Mouse (Mus musculus): ENCODE measurements at regions not wholly inside any gene's neighbourhood (a gene's known extent, or its start where the extent isn't known, plus 50 kb on each side); places are given as distances from the start of the nearest gene placed in this dataset.
A peak's percentile ranks its signal among the peaks of the same experiment; 100 is the strongest.

- intact Hi-C loops (cut with DNase I) = loop anchor here (10.0 kb wide), 1 partner anchor 163 kb away; the partner anchor contains the start of gene Zfp703
- DNase-seq (ENCODE audit: low spot score in 2 of 2) = no peak
Measured at GRCm38 (mm10) chr8:26811533-26812236, 165.4 kb upstream of the Zfp703 start.

- intact Hi-C loops (cut with DNase I) = loop anchor here (10.0 kb wide), 1 partner anchor 161 kb away; the partner anchor contains the start of gene Zfp703
- no peak for DNase-seq (ENCODE audit: low spot score in 2 of 2)
Measured at GRCm38 (mm10) chr8:26813198-26813815, 163.8 kb upstream of the Zfp703 start.

GRCm38 (mm10) chr8:26815020-26815584, 162.0 kb upstream of the Zfp703 start:
- intact Hi-C loops (cut with DNase I) = loop anchor here (10.0 kb wide), 1 partner anchor 160 kb away; the partner anchor contains the start of gene Zfp703
- no peak for DNase-seq (ENCODE audit: low spot score in 2 of 2)

GRCm38 (mm10) chr8:26816977-26817376, 160.1 kb upstream of the Zfp703 start:
- intact Hi-C loops (cut with DNase I) = loop anchor here (10.0 kb wide), 1 partner anchor 158 kb away; the partner anchor contains the start of gene Zfp703
- DNase-seq (ENCODE audit: low spot score in 2 of 2) = peak; percentile 39 to 61

- DNase-seq (ENCODE audit: low spot score in 2 of 2) = no peak
- intact Hi-C loops (cut with DNase I) = no loop called here
Measured at GRCm38 (mm10) chr8:26824189-26824941, 152.8 kb upstream of the Zfp703 start.

GRCm38 (mm10) chr8:26828311-26828909, 148.7 kb upstream of the Zfp703 start:
- no peak for DNase-seq (ENCODE audit: low spot score in 2 of 2)
- intact Hi-C loops (cut with DNase I) = no loop called here

- intact Hi-C loops (cut with DNase I) = no loop called here
- DNase-seq (ENCODE audit: low spot score in 2 of 2) = no peak
Measured at GRCm38 (mm10) chr8:26829313-26829712, 147.8 kb upstream of the Zfp703 start.

GRCm38 (mm10) chr8:26831148-26831547, 146.0 kb upstream of the Zfp703 start:
- intact Hi-C loops (cut with DNase I) = no loop called here
- DNase-seq (ENCODE audit: low spot score in 2 of 2) = no peak

GRCm38 (mm10) chr8:26831790-26832189, 145.3 kb upstream of the Zfp703 start:
- intact Hi-C loops (cut with DNase I) = no loop called here

GRCm38 (mm10) chr8:26832546-26832945, 144.6 kb upstream of the Zfp703 start:
- no peak for DNase-seq (ENCODE audit: low spot score in 2 of 2)
- intact Hi-C loops (cut with DNase I) = no loop called here

More at GRCm38 (mm10) chr8:26831790-26832189, 145.3 kb upstream of the Zfp703 start:
- no peak for DNase-seq (ENCODE audit: low spot score in 2 of 2)

- DNase-seq (ENCODE audit: low spot score in 2 of 2) = no peak
- intact Hi-C loops (cut with DNase I) = no loop called here
Measured at GRCm38 (mm10) chr8:26833297-26833696, 143.8 kb upstream of the Zfp703 start.

GRCm38 (mm10) chr8:26833784-26834183, 143.3 kb upstream of the Zfp703 start:
- no peak for DNase-seq (ENCODE audit: low spot score in 2 of 2)
- intact Hi-C loops (cut with DNase I) = no loop called here

GRCm38 (mm10) chr8:26834604-26835003, 142.5 kb upstream of the Zfp703 start:
- no peak for DNase-seq (ENCODE audit: low spot score in 2 of 2)
- intact Hi-C loops (cut with DNase I) = no loop called here

GRCm38 (mm10) chr8:26835076-26835475, 142.0 kb upstream of the Zfp703 start:
- intact Hi-C loops (cut with DNase I) = no loop called here
- DNase-seq (ENCODE audit: low spot score in 2 of 2) = no peak

GRCm38 (mm10) chr8:26835616-26836015, 141.5 kb upstream of the Zfp703 start:
- intact Hi-C loops (cut with DNase I) = no loop called here
- no peak for DNase-seq (ENCODE audit: low spot score in 2 of 2)

- intact Hi-C loops (cut with DNase I) = no loop called here
- no peak for DNase-seq (ENCODE audit: low spot score in 2 of 2)
Measured at GRCm38 (mm10) chr8:26836552-26836951, 140.6 kb upstream of the Zfp703 start.

GRCm38 (mm10) chr8:26840286-26840685, 136.8 kb upstream of the Zfp703 start:
- no peak for DNase-seq (ENCODE audit: low spot score in 2 of 2)
- intact Hi-C loops (cut with DNase I) = no loop called here

GRCm38 (mm10) chr8:26840745-26841680, 136.1 kb upstream of the Zfp703 start:
- intact Hi-C loops (cut with DNase I) = no loop called here
- DNase-seq (ENCODE audit: low spot score in 2 of 2) = no peak

Measured in left cerebral cortex, postnatal 14 days (tissue).